Mouse (Mus musculus): ENCODE data around the gene Sufu. TPM values are rescaled to one million over a fixed set of nuclear protein-coding genes. Genes with fewer than 3 reads are reported as not detected.
A peak's percentile ranks its signal among the peaks of the same experiment; 100 is the strongest.

Sufu gene
- polyA plus RNA-seq, 1 experiment, result 18.6 TPM

- no peak for TF ChIP-seq POLR2A (IDR thresholded peaks at IDR 0.05; ENCODE audit: low read depth, low read length)
- no peak for TF ChIP-seq CTCF (IDR thresholded peaks at IDR 0.05; ENCODE audit: extremely low read depth, insufficient read depth, insufficient read length, insufficient replicate concordance)
- Histone ChIP-seq H3K27ac (ENCODE audit: insufficient read depth, low read length) (no peak overlapping the region), H3K4me1 (ENCODE audit: control insufficient read depth, insufficient read depth, insufficient read length) (peaks cover 15% of the 10 kb centered on the region; the same call in 1 of the 2 replicates), H3K36me3 (ENCODE audit: control insufficient read depth, insufficient read depth, low read length) (peaks cover 10% of the 10 kb centered on the region), H3K27me3 (ENCODE audit: control insufficient read depth, insufficient read depth, low read length) (no peaks in the 10 kb centered on the region), H3K4me3 (ENCODE audit: extremely low read depth, insufficient read depth, insufficient read length) (no peak overlapping the region)
- 93% methylated on average over 10 of the region's 10 CpGs for WGBS
- no peak for DNase-seq (ENCODE audit: low read depth in 1 of 2, low spot score in 2 of 2)
Measured at GRCm38 (mm10) chr19:46480624-46481345, 84.1 kb downstream of the Sufu start.

DNA sequence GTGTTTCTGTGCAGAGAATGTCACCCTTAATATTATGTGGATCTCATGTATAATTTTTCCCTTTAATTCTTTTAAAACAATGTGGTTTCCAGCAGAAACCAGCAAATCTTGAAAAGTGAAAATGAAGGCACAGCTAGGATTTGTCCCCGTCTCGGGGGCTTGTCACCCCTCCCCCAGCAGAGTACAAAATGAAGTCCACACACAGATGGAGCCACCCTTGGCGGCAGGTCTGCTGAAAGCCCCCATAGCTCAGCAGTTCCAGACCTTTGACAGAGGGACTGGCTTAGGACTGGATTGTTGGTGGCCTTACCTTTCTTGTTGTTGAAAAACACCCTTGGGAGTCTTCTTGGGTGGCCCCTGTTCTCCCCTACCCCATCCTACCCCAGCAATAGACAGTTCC lies 84.7 kb downstream of the Sufu start:
- Histone ChIP-seq H3K36me3 (ENCODE audit: control insufficient read depth, insufficient read depth, low read length) (peaks cover 13% of the 10 kb centered on the region), H3K27me3 (ENCODE audit: control insufficient read depth, insufficient read depth, low read length) (no peaks in the 10 kb centered on the region), H3K4me1 (ENCODE audit: control insufficient read depth, insufficient read depth, insufficient read length) (peaks cover 15% of the 10 kb centered on the region; the same call in 1 of the 2 replicates), H3K27ac (ENCODE audit: insufficient read depth, low read length) (no peak overlapping the region), H3K4me3 (ENCODE audit: extremely low read depth, insufficient read depth, insufficient read length) (no peak overlapping the region)
- 85% methylated on average over 3 of the region's 3 CpGs for WGBS
- TF ChIP-seq POLR2A (IDR thresholded peaks at IDR 0.05; ENCODE audit: low read depth, low read length), result no peak
- TF ChIP-seq CTCF (IDR thresholded peaks at IDR 0.05; ENCODE audit: extremely low read depth, insufficient read depth, insufficient read length, insufficient replicate concordance), result no peak
- no peak for DNase-seq (ENCODE audit: low read depth in 1 of 2, low spot score in 2 of 2)

DNA sequence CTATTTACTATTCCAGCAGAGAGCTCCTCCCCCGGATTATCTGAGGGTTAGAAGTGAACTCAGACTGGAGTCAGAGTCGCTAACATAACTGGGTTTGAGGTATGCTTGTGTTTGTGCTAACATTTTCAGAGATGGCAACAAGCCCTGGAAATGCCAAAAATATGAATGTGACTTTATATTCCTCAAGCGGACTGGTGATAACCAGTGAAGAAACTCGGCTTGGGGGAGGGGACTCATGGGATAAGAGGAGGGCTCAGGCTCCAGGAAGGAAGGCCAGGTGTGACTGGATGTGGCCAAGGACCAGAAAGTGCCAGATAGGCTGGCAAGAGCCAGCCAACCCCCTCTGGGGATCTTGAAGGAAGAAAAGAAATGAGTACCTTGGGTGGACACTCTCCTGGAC lies 85.1 kb downstream of the Sufu start:
- no peak for DNase-seq (ENCODE audit: low read depth in 1 of 2, low spot score in 2 of 2)
- Histone ChIP-seq H3K36me3 (ENCODE audit: control insufficient read depth, insufficient read depth, low read length) (peaks cover 14% of the 10 kb centered on the region), H3K27ac (ENCODE audit: insufficient read depth, low read length) (no peak overlapping the region), H3K4me1 (ENCODE audit: control insufficient read depth, insufficient read depth, insufficient read length) (peaks cover 15% of the 10 kb centered on the region; the same call in 1 of the 2 replicates), H3K27me3 (ENCODE audit: control insufficient read depth, insufficient read depth, low read length) (no peaks in the 10 kb centered on the region), H3K4me3 (ENCODE audit: extremely low read depth, insufficient read depth, insufficient read length) (no peak overlapping the region)
- WGBS, result 87% methylated on average over 4 of the region's 4 CpGs
- TF ChIP-seq POLR2A (IDR thresholded peaks at IDR 0.05; ENCODE audit: low read depth, low read length) (no peak), CTCF (IDR thresholded peaks at IDR 0.05; ENCODE audit: extremely low read depth, insufficient read depth, insufficient read length, insufficient replicate concordance) (no peak)

DNA sequence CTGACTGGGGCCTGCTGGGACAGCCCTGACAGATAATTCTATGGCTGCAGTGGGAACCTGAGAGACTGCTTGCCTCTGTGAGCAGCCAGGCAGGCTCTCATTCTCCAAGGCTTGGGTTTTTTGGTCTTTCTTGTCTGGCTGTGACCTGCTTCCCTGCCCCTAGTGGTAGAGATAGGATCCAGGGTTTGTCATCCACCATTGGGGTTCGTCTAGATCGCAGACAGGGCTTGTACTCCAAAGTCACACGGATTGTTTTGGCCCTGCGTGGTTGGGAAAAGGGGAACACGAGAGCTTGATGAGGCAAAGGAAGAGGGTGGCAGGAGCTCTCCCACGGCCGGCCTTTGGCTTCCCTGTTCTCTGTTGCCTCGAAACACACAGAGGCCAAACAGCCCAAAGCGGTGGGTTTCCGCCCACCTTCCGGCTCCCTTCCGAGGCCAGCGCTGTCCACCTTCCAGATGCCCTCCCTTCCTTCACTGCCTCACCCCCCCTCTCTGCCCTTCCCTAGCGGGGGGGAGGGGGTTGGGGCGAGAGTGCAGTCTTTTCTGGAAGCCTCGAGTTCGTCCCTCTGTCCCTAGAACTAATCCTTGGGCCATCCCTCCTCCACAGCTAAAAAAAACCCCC lies 86.3 kb downstream of the Sufu start:
- H3K27ac ChIP-seq (ENCODE audit: insufficient read depth, low read length), result peak overlapping the region; percentile 40; the same call in 1 of the 2 replicates
- DNase-seq (ENCODE audit: low read depth in 1 of 2, low spot score in 2 of 2), result no peak
- peaks cover 9% of the 10 kb centered on the region for H3K36me3 ChIP-seq (ENCODE audit: control insufficient read depth, insufficient read depth, low read length)
- whole genome bisulfite sequencing, result 33% methylated on average over 17 of the region's 17 CpGs
- no peak overlapping the region for H3K4me3 ChIP-seq (ENCODE audit: extremely low read depth, insufficient read depth, insufficient read length)
- no peaks in the 10 kb centered on the region for H3K27me3 ChIP-seq (ENCODE audit: control insufficient read depth, insufficient read depth, low read length)
- peaks cover 15% of the 10 kb centered on the region; the same call in 1 of the 2 replicates for H3K4me1 ChIP-seq (ENCODE audit: control insufficient read depth, insufficient read depth, insufficient read length)
- TF ChIP-seq CTCF (IDR thresholded peaks at IDR 0.05; ENCODE audit: extremely low read depth, insufficient read depth, insufficient read length, insufficient replicate concordance), result no peak
- no peak for TF ChIP-seq POLR2A (IDR thresholded peaks at IDR 0.05; ENCODE audit: low read depth, low read length)

GRCm38 (mm10) chr19:46483701-46484328 lies 87.1 kb downstream of the Sufu start:
- WGBS, result 77% methylated on average over 15 of the region's 15 CpGs
- H3K36me3 ChIP-seq (ENCODE audit: control insufficient read depth, insufficient read depth, low read length), result peaks cover 9% of the 10 kb centered on the region
- TF ChIP-seq CTCF (IDR thresholded peaks at IDR 0.05; ENCODE audit: extremely low read depth, insufficient read depth, insufficient read length, insufficient replicate concordance), result no peak
- TF ChIP-seq POLR2A (IDR thresholded peaks at IDR 0.05; ENCODE audit: low read depth, low read length), result no peak

GRCm38 (mm10) chr19:46484518-46484917 lies 87.8 kb downstream of the Sufu start:
- H3K4me1 ChIP-seq (ENCODE audit: control insufficient read depth, insufficient read depth, insufficient read length), result peaks cover 7% of the 10 kb centered on the region; the same call in 1 of the 2 replicates
- peaks cover 9% of the 10 kb centered on the region for H3K36me3 ChIP-seq (ENCODE audit: control insufficient read depth, insufficient read depth, low read length)
- DNase-seq (ENCODE audit: low read depth in 1 of 2, low spot score in 2 of 2), result no peak
- 80% methylated on average over 5 of the region's 5 CpGs for WGBS
- H3K27me3 ChIP-seq (ENCODE audit: control insufficient read depth, insufficient read depth, low read length), result no peaks in the 10 kb centered on the region
- H3K4me3 ChIP-seq (ENCODE audit: extremely low read depth, insufficient read depth, insufficient read length), result no peak overlapping the region
- peak overlapping the region; percentile 62; the same call in 1 of the 2 replicates for H3K27ac ChIP-seq (ENCODE audit: insufficient read depth, low read length)
- TF ChIP-seq CTCF (IDR thresholded peaks at IDR 0.05; ENCODE audit: extremely low read depth, insufficient read depth, insufficient read length, insufficient replicate concordance) (no peak), POLR2A (IDR thresholded peaks at IDR 0.05; ENCODE audit: low read depth, low read length) (no peak)

More at GRCm38 (mm10) chr19:46483701-46484328, 87.1 kb downstream of the Sufu start:
- H3K27me3 ChIP-seq (ENCODE audit: control insufficient read depth, insufficient read depth, low read length), result no peaks in the 10 kb centered on the region
- DNase-seq (ENCODE audit: low read depth in 1 of 2, low spot score in 2 of 2), result no peak
- H3K4me1 ChIP-seq (ENCODE audit: control insufficient read depth, insufficient read depth, insufficient read length), result peaks cover 10% of the 10 kb centered on the region; the same call in 1 of the 2 replicates
- H3K4me3 ChIP-seq (ENCODE audit: extremely low read depth, insufficient read depth, insufficient read length), result no peak overlapping the region
- peak overlapping the region; percentile 62 for H3K27ac ChIP-seq (ENCODE audit: insufficient read depth, low read length)
